Mouse (Mus musculus): Measurements from ENCODE around the gene Actc1.
A peak's percentile ranks its signal among the peaks of the same experiment; 100 is the strongest.

Actc1 gene

DNA sequence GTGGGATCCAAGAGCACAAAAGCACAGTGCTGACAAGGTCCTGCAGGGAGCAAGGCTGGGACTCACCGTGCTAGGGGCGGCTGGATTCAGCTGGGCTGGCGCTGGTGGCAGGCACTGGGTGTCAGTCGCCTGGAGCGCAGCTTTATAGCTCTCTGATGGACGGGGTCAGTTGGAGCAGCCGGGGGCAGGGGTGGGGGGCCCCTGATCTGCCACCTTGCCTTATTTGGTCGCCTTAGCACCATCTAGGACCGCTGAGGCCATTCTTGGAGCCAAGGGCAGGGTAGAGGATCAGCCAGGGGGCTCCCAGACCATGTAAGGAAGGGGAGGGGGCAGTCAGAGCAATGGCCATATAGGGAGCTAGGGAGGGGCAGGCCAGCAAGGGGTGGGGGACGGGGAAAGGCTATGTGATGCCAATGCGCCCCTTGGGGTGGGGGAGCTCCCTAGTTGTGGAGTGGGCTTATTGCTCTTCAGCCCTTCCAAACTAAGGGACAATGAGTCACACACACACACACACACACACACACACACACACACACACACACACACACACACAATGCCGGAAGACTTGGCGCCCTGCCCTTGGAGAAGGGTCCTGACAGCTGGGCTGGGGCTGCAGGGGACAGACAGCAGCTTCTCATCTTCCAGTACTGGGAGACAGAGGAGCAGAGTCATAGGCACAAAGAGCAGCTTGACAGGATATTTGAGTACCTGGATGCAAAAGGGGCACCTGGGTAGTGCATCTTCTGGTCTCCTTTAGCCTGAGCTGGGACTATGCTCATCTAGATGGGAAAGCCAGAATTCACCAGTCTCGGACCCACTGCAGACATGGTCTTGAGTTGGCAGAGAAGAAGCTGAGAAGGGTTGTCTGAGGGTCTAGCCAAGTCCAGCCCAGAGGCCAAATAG lies at the start of gene Actc1:
Gene Actc1, minus strand, starts transcription at position 853 of the 903 bp plus-strand sequence.
- DNase-seq = no peak

DNA sequence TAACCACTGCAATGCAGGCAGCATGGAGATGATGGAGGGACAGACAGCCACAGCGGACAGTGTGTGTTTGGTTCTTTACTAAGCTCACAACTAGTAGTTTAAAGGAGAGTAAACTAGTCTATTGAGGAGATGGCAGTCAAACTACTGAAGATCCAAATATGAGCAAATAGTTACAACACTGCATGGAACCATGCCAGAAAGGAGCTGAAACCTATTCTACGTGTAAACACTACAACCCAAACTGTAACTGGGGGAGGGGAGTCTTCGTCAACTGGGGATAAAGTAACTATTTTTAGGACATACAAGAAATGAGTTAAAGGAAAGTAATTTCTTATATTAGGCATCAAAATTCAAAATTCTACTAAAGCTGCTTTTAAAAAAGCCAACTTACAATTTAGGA lies 49.1 kb upstream of the Actc1 start:
- DNase-seq = no peak

DNA sequence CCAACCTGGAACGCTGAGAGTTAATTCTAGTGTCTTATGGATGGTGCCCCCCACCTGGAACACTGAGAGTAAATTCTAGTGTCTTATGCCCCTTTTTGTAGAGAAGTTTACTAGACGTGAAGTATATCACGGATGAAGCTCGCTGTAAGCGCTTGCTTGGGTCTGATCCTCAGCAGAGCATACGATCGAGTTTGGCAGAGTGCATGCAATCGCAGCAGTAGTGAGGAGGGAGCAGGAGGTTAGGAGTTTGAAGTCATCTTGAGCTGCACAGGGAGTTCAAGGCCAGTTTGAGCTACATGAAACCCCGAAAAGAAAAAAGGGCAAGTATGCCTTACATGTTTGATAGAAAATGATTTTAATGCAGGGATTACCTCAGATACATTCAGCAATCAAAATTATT lies 47.5 kb upstream of the Actc1 start:
- DNase-seq = no peak

GRCm38 (mm10) chr2:114099816-114100215 lies 46.5 kb upstream of the Actc1 start:
- no peak for DNase-seq

DNA sequence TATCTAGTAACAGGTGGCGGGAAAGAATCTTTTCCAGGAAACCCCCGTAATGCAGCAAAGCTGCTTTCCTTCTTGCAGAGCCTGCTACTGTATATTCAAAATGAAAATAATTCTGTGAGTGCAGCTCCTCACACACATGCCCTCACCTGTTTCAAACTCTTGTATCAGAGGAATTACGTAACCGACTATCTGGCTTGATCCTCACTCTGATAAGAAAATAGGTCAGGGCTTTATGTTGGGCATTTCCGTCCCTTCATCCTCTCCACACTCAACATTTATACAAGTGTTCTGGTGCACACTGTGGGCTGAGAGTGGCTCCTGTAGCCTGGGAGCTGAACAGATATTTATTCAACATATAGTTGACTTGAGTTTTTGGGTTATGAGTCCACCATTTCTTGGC lies 45.8 kb upstream of the Actc1 start:
- DNase-seq = no peak

GRCm38 (mm10) chr2:114097627-114098026 lies 44.3 kb upstream of the Actc1 start:
- no peak for DNase-seq

DNA sequence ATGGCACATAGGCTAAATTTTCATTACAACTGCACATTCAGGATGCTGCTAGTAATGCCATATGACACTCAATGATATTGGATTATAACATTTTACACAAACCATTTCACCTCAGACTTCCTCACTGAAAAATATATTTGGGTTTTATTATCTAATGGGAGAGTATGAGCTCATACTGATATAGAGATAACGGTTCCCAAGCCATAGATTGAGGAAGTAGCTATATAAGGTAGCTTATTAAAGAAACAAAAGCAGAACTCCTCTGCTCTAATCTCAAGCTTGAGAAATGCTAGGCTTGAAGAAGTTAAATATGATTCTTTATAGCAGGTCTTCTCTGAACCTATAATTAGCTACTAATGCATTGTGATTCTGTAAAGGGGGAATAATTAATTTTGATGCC lies 43.2 kb upstream of the Actc1 start:
- DNase-seq = no peak

- DNase-seq = no peak
Observed at GRCm38 (mm10) chr2:114095348-114095747, 42.0 kb upstream of the Actc1 start.

- DNase-seq = no peak
Observed at GRCm38 (mm10) chr2:114094696-114095095, 41.3 kb upstream of the Actc1 start.

- DNase-seq = no peak
Observed at GRCm38 (mm10) chr2:114093577-114093976, 40.2 kb upstream of the Actc1 start.

DNA sequence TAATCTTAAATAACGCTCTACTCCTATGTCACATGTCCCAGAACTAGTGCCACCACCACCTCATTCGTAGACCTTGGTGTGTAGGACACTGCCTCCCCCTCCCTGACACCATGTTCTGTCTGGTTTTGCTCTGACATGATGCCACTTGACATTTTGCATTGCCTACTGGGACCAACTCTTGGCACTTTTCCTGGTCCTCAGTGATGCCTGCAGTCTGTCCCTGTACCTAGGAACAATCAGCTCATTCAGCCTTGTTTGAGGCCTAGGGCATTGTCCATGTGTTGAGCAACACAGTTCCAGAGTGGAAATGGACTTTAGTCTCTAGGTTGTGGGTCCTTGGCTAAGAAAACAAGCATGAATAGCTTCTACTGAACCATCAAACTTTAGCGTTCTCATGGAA lies 36.5 kb upstream of the Actc1 start:
- DNase-seq = peak; percentile 30

DNA sequence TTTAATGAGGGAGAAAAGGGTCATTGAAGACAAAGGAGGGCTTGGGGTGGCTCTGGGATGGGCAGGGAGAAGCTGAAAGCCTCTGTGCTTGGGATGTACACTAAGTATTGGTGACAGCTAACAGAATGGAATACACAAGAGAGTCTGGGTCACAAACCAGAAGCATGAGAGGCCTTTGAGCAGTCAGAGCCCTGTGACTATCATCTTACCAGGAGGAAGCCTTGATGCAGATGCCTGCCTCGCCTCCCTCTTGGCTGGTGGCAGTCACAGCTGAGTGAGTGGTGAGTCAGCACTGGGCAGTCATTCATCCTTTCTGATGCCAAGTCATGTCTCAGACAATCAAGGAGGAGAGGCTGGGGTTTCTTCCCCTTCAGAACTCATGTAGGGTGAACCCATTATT lies 33.9 kb upstream of the Actc1 start:
- DNase-seq = no peak

DNA sequence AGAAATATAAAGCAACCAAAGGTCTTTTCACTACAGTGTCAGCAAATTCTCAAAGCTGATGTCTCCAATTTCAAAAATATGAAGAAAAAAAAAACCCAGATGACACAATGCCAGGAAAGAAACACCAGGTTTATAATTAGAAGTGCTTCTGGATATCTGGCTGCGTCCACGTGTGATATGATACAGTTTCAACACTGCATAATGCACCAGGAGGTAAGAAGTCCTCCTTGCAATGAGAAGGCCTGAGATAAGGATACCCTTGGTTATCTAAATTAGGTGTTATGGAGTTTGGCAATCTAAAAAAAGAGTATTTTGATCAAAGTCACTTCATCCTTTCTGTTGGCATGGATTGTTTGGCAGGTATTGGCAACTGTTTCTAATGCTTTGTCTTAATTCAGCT lies 18.5 kb upstream of the Actc1 start:
- no peak for DNase-seq

DNA sequence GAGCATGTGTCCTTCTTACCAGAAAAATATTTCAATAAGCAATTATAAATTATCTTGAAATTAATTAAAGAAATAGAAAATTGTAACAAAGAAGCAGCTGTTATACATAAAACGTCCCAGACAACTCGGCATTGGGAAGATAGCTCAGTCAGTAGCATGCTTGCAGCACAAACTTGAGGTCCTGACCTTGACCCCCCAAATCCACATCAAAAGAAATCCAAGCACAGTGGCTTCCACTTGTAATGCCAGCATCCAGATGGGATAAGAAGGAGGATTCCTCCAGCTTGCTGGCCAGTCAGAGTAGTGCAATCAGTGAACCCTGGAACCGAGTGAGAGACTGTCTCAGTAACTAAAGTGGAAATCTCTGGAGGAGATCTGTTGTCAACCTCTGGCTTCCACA lies 12.9 kb upstream of the Actc1 start:
- DNase-seq = no peak

DNA sequence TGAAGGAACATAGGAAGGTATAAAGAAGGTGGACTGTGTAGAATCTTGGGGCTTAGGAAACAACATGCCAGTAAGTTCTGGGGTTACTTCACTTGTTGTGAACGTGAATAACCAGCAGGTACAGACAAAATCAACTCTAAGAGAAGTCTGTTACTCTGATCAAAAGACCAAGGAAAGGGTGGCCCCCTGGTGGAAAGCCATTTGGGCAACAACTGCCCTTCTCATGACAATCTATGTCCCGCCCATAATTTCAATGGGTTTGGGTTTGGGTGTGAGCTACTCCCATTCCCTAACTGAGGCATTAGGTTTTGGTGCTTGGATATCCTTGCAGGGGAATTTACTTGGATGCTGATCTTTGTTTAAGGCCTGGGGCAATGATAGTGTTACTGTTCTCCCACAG lies 10.7 kb upstream of the Actc1 start:
- no peak for DNase-seq

DNA sequence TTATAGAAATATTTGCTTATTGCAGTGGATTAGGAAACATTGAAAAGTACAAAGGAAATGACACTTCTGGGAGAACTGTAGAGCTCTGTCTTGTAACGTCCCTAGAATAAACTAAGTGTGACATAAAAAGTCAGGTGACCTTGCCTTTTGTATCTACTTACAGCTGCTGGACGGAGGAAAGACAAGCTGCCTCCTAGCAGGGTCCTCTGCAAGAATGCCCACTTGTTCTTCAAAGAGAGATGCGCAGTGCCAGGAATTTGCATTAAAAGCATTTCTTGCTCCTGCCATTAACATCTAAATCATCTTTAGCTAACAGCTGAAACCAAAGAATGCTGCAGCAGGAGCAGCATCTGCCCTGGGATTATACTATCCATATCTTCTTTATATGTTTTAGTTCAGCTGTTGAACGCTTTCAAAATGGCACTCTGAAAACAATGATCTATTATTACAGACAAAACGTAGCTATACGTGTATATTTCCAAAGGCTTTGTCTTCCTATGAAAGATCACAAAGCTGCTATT lies 6.8 kb upstream of the Actc1 start:
- no peak for DNase-seq

DNA sequence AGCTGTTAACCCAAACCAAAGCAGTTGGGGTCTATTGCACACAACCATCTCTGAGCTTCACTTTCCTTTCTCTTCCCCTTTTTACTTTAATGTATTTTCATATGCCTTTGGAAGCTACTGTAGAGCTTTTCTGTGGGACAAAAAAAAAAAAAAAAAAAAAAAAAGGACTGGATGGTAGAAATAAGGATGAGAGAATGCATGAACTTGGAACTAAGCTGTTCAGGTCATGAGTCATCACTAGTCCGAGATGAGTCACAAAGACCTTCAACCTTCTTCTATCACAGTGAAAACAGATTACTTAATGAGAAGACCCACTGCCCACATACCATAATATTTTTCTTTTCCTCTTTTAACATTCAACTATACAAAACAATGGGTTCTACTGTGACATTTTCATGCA lies 6.3 kb upstream of the Actc1 start:
- DNase-seq = no peak

DNA sequence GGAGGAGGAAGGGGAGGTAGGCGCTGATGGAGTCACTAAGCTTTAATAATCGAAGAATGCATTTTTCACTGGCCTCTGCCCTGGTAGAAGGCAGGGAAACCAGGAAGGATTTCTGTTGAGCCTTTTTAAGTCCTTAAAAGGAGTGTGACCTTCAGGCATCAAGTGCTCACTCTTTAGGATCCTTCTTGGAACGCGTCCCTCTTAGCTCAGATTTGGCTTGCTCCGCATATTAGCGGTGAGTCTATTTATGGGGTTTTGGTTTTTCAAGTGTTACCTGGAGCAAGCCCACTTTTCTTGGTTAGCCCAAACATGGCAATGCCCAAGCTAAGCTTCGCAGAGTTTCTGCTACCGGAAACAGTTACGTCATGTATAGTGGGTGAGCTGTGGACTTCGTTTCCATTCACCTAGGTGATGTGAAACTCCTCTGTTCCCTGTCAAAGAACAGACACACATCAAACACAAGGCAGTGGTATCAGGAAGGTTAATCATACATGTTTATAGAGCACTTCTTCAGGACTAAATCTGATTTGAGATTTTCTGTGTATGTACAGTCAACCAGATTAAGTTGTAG lies 5.0 kb upstream of the Actc1 start:
- DNase-seq = no peak

- DNase-seq = peak; percentile 81
Observed at GRCm38 (mm10) chr2:114057303-114057853, 4.0 kb upstream of the Actc1 start.

GRCm38 (mm10) chr2:114054129-114054528 lies 781 bp upstream of the Actc1 start:
- no peak for DNase-seq

DNA sequence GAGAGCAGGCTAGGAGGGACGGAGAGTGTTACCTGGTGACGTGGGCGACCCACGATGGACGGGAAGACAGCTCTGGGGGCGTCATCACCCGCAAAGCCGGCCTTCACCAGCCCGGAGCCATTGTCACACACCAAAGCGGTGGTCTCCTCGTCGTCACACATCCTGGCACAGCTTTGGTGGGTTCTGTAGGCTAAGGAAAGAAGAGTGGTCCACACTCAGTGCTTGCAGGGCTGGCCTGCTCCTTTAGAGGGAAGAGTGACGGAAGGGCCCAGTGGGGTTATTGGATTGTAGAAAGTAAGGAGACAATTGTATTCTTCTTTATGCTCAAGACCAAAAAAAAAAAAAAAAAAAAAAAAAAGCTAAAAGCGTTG lies 1.5 kb downstream of the Actc1 start:
- DNase-seq = no peak

GRCm38 (mm10) chr2:114051111-114051870 lies 2.1 kb downstream of the Actc1 start:
- no peak for DNase-seq

DNA sequence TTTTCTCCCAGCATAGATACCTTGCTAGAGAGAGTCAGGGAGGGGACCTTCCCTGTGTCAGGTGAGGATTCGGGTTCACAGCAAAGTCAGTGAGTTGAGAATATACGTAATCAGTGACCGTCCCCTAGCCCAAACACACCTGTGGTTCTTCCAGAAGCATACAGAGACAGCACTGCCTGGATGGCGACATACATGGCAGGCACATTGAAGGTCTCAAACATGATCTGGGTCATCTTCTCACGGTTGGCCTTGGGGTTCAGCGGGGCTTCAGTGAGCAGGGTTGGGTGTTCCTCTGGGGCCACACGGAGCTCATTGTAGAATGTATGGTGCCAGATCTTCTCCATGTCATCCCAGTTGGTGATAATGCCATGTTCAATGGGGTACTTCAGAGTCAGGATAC lies 3.2 kb downstream of the Actc1 start:
- no peak for DNase-seq

Measured in kidney, adult 11 months (tissue).